Mouse (Mus musculus) thymus, postnatal 25 days (tissue): Measurements from ENCODE around the gene Polg2.

Experiments
- DNase-seq: peaks from one replicate; pipeline ENCODE4 v3.0.0; 2022

Polg2 gene

GRCm38 (mm10) chr11:106724176-106724915 is 55.0 kb downstream of the Polg2 start:
- DNase-seq = no peak

GRCm38 (mm10) chr11:106723611-106724125 is 55.7 kb downstream of the Polg2 start:
- DNase-seq = peak; percentile 20

DNA sequence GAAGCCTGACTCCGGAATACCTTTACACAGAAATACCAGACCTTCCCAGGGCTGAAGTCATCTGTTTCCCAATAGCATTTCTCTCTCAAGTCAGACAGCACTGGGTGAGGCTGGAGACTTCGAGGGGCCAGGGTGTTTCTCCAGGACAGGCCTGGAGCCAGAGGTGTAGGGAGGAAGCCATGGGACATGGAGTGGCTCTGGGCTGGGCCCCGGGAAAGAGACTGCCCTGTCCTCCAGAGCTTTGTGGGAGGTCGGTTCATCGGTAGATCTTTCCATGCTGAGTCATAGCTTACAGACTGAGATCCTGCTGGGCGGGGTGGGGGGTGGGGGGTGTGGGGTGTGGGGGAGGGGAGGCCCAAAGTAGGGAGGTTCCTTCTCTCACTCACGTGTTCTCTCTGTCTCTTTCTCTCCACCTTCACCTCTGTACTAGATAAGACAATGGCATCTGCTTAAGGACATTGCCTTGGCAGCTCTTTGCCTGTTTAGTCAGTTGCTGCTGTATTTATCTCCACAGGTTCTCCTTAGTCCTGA is 56.4 kb downstream of the Polg2 start:
- DNase-seq = no peak

- no peak for DNase-seq
Observed at GRCm38 (mm10) chr11:106720379-106720778, 59.0 kb downstream of the Polg2 start.
